Mouse (Mus musculus): Measurements from ENCODE around the gene Ccdc69. TPM values are rescaled to one million over a fixed set of nuclear protein-coding genes. Genes with fewer than 3 reads are reported as not detected.

Gene Ccdc69
- polyA plus RNA-seq, 1 experiment from 2014 or later = 0.32 TPM

DNA sequence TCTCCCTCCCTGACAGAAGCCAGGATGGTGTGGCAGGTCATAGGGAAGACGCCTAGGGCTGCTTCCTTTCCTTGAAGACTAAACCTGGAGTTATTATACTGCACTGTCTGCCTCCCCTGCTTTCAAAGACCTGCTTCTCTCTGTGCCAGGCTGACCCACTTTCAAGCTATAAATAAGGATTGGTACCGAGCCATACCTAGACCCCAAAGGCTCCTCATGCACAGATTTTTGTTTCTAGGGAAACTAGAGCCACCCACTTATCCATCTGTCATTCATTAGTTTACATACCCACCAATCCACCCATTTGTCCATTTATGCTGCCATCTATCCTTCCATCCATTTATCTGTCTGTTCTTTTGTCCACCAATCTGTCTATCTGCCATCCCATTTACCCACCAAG is 60.7 kb downstream of the Ccdc69 start:
- no peak for ATAC-seq (replicated peaks)
- Histone ChIP-seq H3K4me2 (replicated peaks) (no peak overlapping the region), H3K4me1 (peaks cover 21% of the 10 kb centered on the region), H3K9me3 (no peaks in the 10 kb centered on the region), H3K27me3 (no peaks in the 10 kb centered on the region), H3K36me3 (no peaks in the 10 kb centered on the region), H3K27ac (replicated peaks) (no peak overlapping the region), H3K4me3 (no peak overlapping the region), H3K9ac (replicated peaks) (no peak overlapping the region)
- WGBS = 78% methylated on average over 2 of the region's 2 CpGs

DNA sequence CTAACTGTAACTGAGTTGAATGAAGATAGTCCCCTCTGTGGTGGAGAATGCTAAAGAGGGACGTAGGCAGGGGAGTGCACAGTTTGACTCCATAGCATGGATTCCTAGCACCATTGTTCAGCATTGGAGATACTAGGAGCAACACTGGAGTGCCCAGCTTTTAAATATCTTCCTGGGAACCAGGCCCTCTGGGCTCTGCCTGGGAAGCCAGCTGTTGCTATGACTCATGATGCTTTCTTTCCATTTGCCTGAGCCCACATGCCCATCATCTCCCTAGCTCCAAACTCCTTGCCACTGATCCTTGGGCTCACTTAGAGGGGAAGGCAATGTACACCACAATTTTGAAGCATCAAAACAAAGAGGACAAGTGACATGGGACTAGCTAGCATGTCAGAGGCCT is 61.2 kb downstream of the Ccdc69 start:
- 59% methylated on average over 1 of the region's 1 CpGs for WGBS
- no peak overlapping the region for H3K9ac ChIP-seq (replicated peaks)
- no peaks in the 10 kb centered on the region for H3K36me3 ChIP-seq
- no peaks in the 10 kb centered on the region for H3K9me3 ChIP-seq
- no peak for ATAC-seq (replicated peaks)
- no peaks in the 10 kb centered on the region for H3K27me3 ChIP-seq
- H3K4me1 ChIP-seq = peaks cover 17% of the 10 kb centered on the region
- H3K4me3 ChIP-seq = no peak overlapping the region
- H3K27ac ChIP-seq (replicated peaks) = no peak overlapping the region
- no peak overlapping the region for H3K4me2 ChIP-seq (replicated peaks)

DNA sequence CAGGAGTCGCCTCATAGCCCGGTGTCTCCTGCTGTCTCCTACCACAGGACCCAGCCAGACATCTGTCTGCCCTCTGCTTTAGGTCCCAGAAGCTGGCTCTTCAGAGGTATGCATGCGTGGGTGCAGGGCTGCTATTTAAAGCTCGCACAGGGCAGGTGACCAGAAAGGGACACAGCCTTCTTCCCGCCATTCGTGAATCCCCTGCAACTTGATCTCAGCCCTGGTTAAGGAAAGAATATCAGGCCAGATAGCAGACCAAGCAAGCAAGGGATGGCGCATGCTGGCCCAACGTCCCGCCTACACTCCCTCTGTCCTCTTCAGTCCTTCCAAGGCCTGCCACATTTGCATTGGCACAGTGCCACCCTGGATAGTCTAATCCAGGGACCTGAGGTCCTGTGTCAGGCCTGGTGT is 62.1 kb downstream of the Ccdc69 start:
- peak; percentile 76 for ATAC-seq (replicated peaks)
- H3K27ac ChIP-seq (replicated peaks) = peak overlapping the region; percentile 53
- no peaks in the 10 kb centered on the region for H3K9me3 ChIP-seq
- no peak overlapping the region for H3K4me2 ChIP-seq (replicated peaks)
- no peaks in the 10 kb centered on the region for H3K27me3 ChIP-seq
- H3K9ac ChIP-seq (replicated peaks) = no peak overlapping the region
- H3K4me3 ChIP-seq = no peak overlapping the region
- WGBS = 43% methylated on average over 9 of the region's 9 CpGs
- H3K4me1 ChIP-seq = peaks cover 16% of the 10 kb centered on the region
- peaks cover 2% of the 10 kb centered on the region; the same call in 1 of the 2 replicates for H3K36me3 ChIP-seq

DNA sequence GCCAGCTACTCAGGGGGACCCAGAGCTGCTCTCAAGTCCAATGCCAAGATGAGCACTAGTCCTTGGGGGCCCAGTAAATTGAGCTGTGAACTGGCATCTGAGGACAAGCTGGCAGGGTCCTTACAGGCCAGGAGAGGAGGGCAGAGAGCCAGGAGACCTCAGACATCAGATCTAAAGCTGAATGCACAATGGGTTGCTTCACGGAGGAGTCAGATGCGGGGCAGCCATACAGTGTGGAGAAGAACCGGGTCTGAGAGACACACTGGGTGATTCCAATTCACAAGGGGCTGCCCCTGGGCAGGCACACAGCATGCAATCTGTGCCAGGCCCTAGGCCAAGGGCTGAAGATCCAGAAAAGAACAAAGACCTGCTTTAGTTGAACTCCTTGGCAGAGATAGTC is 62.7 kb downstream of the Ccdc69 start:
- Histone ChIP-seq H3K9me3 (no peaks in the 10 kb centered on the region), H3K9ac (replicated peaks) (no peak overlapping the region), H3K4me2 (replicated peaks) (no peak overlapping the region), H3K4me1 (peaks cover 16% of the 10 kb centered on the region), H3K27me3 (no peaks in the 10 kb centered on the region), H3K36me3 (peaks cover 7% of the 10 kb centered on the region; the same call in 1 of the 2 replicates), H3K4me3 (no peak overlapping the region), H3K27ac (replicated peaks) (peak overlapping the region; percentile 53)
- 0 out of 2 replicates have a peak, but pooled peaks have one; percentile 51 for ATAC-seq (replicated peaks)
- 38% methylated on average over 3 of the region's 3 CpGs for WGBS

DNA sequence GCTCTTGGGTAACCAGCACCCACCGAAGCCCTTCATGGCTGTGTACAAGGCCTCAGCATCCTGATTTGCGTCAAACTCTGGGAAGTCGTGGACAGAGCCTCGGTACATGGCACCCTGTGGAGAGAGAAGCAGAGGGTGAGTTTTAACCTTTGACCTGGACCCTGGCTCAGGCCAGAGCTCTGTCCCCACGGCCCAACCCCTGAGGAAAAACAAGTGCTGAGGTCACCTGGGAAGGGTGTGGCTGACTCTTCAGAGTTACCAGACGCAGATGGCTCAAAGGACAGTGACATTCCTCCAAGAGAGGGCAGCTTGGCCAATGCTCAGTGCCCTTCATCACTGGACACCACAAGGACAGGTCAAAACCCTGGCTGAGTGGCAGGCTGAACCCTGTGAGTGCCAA is 64.1 kb downstream of the Ccdc69 start:
- Histone ChIP-seq H3K36me3 (peaks cover 16% of the 10 kb centered on the region; the same call in 1 of the 2 replicates), H3K27me3 (no peaks in the 10 kb centered on the region), H3K4me3 (no peak overlapping the region), H3K27ac (replicated peaks) (no peak overlapping the region), H3K9ac (replicated peaks) (no peak overlapping the region), H3K9me3 (no peaks in the 10 kb centered on the region), H3K4me2 (replicated peaks) (no peak overlapping the region), H3K4me1 (peaks cover 16% of the 10 kb centered on the region)
- 82% methylated on average over 6 of the region's 6 CpGs for WGBS
- no peak for ATAC-seq (replicated peaks)

DNA sequence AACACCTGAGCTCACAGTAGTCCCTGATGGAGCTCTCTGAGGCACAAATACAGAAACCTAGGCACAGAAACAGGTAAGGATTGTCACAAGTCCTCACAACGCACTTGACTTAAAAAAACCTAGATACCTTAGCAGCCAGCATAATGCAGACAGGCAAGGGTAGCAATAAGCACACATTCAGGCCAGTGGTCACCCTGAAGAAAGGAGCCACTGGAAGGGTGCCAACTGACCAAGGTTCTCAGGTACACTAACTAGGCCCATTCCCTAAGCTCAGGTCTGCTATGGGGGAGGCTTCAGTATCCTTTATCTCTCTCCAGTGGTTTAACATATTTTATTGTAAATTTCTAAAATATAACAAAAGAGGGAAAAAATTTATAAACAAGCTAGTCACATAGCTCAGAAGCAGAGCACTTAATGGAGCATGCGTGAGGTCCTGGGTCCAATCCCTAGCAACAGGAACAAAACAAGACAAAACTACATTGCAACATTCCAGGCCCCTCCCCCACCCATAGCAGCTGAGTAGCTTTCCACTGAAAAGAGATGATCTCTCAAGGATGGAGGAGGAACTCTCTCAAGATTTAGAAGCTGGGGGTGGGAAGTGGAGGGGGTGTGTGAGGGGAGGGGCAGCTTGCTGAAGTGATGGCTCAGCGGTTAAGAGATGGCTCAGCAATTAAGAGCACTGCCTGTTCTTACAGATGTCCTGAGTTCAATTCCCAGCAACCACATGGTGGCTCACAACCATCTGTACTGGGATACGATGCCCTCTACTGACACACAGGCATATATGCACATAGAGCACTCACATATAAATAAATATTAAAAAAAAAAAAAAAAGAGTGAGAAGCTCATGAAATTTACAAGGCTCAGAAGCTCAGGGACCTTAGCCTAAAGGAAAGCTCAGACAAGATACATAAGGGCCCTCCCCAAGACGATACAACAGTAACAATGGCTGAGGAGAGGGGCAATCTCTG is 65.1 kb downstream of the Ccdc69 start:
- no peak for ATAC-seq (replicated peaks)
- H3K36me3 ChIP-seq = peaks cover 24% of the 10 kb centered on the region; the same call in 1 of the 2 replicates
- H3K4me3 ChIP-seq = no peak overlapping the region
- H3K9ac ChIP-seq (replicated peaks) = no peak overlapping the region
- no peak overlapping the region for H3K4me2 ChIP-seq (replicated peaks)
- no peaks in the 10 kb centered on the region for H3K9me3 ChIP-seq
- H3K4me1 ChIP-seq = peaks cover 16% of the 10 kb centered on the region
- H3K27me3 ChIP-seq = no peaks in the 10 kb centered on the region
- WGBS = 77% methylated on average over 5 of the region's 5 CpGs
- no peak overlapping the region for H3K27ac ChIP-seq (replicated peaks)

DNA sequence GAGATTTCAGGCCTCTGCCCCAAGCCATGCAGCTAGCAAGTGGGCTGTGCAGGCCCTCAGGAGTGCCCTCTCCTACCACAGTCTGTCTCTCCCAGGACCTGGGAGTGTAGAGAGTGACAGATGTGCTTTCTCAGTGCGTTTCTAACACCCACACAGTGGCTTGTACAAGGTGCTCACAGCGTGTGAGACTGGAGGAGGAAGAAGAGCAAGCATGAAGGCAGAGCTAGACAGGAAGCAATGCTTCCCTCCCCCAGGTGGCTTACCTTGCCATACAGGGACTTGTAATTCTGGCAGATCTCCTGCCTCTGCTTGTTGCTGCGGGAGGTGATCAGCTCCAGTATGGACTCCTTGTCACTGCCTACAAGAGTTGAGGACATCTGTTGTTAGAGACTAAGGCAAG is 66.5 kb downstream of the Ccdc69 start:
- no peak overlapping the region for H3K9ac ChIP-seq (replicated peaks)
- ATAC-seq (replicated peaks) = no peak
- no peak overlapping the region for H3K4me2 ChIP-seq (replicated peaks)
- H3K9me3 ChIP-seq = no peaks in the 10 kb centered on the region
- H3K4me3 ChIP-seq = no peak overlapping the region
- H3K27me3 ChIP-seq = no peaks in the 10 kb centered on the region
- no peak overlapping the region for H3K27ac ChIP-seq (replicated peaks)
- 91% methylated on average over 3 of the region's 3 CpGs for WGBS
- peaks cover 14% of the 10 kb centered on the region for H3K4me1 ChIP-seq
- peaks cover 24% of the 10 kb centered on the region; the same call in 1 of the 2 replicates for H3K36me3 ChIP-seq

DNA sequence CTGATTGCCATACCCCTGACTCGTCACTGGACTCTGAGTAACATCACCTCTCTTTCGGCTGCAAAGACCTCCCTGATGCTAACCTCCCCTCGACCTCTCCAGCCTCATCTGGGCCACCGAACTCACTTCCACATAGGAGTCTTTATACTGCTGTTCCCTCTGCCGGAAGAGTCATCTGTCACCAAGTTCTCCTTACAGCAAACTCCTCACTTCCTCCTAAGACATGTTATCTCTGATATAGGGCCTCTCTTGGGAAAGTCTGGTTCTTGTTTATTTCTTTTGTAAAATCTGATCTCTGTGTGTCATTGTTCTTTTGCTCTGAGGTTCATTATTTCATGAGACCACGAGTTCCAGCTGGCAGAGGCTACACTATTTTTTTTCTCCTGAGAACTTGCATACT is 69.7 kb downstream of the Ccdc69 start:
- Histone ChIP-seq H3K4me1 (no peaks in the 10 kb centered on the region), H3K4me2 (replicated peaks) (no peak overlapping the region), H3K36me3 (peaks cover 32% of the 10 kb centered on the region; the same call in 1 of the 2 replicates), H3K27ac (replicated peaks) (no peak overlapping the region), H3K9ac (replicated peaks) (no peak overlapping the region), H3K9me3 (no peaks in the 10 kb centered on the region), H3K27me3 (no peaks in the 10 kb centered on the region), H3K4me3 (no peak overlapping the region)
- WGBS = 88% methylated on average over 6 of the region's 6 CpGs
- no peak for ATAC-seq (replicated peaks)

DNA sequence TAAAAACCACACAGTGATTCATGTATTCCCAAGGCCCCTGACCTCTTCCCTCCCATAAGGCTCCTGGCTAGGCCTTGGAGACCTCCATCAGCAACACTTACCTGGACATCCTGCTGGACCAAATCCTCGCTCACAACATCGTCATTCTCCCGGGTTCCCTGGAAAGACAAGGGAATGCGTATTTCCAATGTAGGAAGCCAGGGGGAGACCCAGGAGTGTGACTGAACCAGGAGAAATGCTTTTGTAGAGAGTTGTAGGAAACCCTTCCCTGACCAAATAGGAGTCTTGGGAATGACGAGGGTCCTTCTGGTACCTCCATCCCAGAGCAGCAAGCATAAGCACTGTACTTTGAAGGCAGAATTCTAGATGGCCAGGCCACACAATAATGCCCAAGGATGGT is 72.2 kb downstream of the Ccdc69 start:
- no peaks in the 10 kb centered on the region for H3K9me3 ChIP-seq
- no peak overlapping the region for H3K27ac ChIP-seq (replicated peaks)
- H3K4me3 ChIP-seq = no peak overlapping the region
- peaks cover 39% of the 10 kb centered on the region for H3K36me3 ChIP-seq
- WGBS = 81% methylated on average over 5 of the region's 5 CpGs
- H3K27me3 ChIP-seq = no peaks in the 10 kb centered on the region
- ATAC-seq (replicated peaks) = no peak
- no peak overlapping the region for H3K4me2 ChIP-seq (replicated peaks)
- no peak overlapping the region for H3K9ac ChIP-seq (replicated peaks)
- H3K4me1 ChIP-seq = no peaks in the 10 kb centered on the region

DNA sequence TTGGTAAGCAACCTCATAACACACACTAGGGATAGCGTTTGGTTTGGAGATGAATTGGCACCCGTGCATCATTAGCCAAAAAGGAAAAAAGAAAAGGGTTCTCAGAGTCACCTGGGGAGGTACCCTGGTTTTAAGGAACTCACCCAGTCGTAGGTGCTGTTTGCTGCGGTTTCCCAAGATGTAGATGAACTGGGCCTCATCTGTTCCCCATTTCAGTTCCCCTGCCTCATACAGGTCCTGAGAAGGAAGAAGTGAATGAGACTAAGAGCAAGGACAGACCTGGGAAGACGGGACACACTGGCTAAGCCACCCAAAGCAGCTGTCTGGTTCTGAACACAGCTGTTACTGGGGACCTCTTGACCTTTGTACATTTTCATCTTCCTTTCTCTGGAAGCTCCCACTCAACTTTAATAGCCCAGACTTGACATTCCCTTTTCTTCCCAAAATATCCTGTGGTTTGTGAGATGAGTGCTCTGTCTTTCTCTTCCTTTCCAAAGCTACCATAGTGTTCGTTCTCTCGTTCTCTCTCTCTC is 72.9 kb downstream of the Ccdc69 start:
- Histone ChIP-seq H3K27ac (replicated peaks) (no peak overlapping the region), H3K9ac (replicated peaks) (no peak overlapping the region), H3K4me3 (no peak overlapping the region), H3K36me3 (peaks cover 34% of the 10 kb centered on the region), H3K27me3 (no peaks in the 10 kb centered on the region), H3K4me1 (no peaks in the 10 kb centered on the region), H3K9me3 (no peaks in the 10 kb centered on the region), H3K4me2 (replicated peaks) (no peak overlapping the region)
- no peak for ATAC-seq (replicated peaks)
- whole genome bisulfite sequencing = 90% methylated on average over 7 of the region's 7 CpGs

Data from forebrain, embryonic 15.5 days (tissue).